Mouse (Mus musculus): Measurements from ENCODE around the gene H2-Q10.
"Not testable (repeated sequence)": the region's sequence is repeated elsewhere in the genome, so short reads cannot be mapped to it uniquely, and the experiment has no call there.

The H2-Q10 gene

DNA sequence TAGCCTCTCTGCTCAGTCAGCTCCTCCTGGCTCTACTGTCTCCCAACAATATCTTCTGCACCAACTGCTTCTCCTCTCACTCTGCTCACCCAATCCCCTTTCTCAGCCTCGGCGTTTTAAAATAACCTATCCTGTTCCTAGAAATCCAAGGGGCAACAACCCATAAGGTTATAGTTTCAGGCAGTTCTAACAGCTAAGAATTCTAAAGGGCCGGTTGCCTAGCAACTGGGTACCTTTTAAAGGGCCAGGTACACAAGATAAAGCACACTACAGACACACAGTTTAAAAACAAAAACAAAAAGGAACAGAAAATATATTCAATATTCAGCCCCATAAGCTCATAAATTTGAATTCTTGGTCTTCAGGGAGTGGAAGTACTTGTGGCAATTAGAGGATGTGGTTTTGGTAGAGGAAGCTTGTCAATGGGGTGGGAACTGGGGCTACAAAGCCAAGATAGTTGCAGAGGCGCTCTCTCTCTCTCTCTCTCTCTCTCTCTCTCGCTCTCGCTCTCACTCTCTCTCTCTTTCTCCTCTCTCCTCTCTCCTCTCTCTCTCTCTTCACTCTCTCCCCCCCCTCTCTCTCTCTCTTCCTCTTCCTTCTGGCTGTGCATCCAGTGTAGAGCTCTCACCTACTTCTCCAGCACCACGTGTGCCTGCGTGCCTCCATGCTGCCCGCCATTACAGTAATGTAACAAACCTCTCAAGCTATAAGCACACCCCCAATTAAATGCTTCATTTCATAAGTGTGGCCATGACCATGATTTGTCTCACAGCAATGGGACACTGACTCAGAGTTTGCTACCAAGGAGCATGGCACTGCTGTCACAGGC is 9.2 kb upstream of the H2-Q10 start:
- not testable (repeated sequence) for DNase-seq

DNA sequence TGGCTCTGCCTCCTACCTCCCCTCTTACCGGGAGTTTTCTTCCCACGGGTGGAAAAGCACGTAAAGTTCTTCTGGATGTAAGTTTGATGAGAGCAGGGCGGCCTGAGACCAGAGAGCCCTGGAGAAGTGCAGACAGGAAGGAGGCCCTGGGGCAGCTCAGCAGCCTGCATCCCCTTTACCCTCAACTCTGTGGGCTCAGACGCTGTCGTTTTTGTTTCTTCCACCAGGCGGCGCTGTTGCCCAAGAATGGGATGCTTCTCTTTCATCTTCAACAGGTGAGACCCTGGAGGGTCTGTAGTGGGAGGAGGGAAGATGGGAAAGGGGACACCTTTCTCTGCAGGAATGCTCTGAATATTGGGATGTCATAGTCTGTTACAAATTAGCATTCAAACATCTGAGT is 4.2 kb upstream of the H2-Q10 start:
- peak; percentile 55 for DNase-seq

- DNase-seq = not testable (repeated sequence)
Measured at GRCm38 (mm10) chr17:35468936-35469335, 953 bp upstream of the H2-Q10 start.

DNA sequence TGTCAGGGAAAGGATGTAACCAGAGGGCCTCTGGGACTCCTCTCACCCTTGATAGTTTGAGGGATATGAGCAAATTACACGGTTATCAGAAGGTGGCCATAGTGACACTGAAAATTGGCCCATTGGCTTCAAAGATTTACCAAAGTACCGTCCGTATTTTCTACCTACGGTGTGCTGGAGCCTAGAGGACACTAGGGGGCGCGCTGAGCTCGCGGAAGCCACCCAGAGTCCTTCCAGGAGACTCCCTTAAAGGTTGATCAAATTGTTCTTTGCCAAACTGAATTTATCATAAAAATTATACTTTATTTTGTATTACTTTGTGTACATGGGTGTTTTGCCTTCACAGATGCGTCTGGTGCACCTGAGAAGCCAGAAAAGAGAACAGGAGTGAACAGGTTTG is 14.2 kb downstream of the H2-Q10 start:
- DNase-seq = peak; percentile 80

GRCm38 (mm10) chr17:35485702-35486101 is 15.8 kb downstream of the H2-Q10 start:
- no peak for DNase-seq

- DNase-seq = no peak
Measured at GRCm38 (mm10) chr17:35486726-35487125, 16.8 kb downstream of the H2-Q10 start.

GRCm38 (mm10) chr17:35488041-35488440 is 18.2 kb downstream of the H2-Q10 start:
- DNase-seq = no peak

DNA sequence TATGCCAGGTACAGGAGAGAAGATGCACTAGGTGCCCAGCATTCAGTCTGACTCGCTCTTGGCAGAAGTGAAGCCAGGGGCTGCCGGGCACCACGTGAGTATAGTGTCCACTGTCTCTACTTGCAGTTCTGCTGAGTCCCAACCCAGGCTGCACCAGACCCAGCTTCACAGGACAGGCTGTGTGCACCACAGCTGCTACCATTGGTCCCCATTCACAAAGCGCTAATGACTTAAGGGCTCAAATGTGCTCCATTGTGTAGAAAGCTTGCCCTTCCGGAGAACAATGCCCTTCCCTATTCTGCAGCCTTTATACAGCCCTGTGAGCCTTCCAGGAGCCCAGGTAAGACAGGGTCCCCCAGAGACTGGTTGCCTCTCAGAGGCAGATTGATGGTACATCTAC is 20.4 kb downstream of the H2-Q10 start:
- no peak for DNase-seq

DNA sequence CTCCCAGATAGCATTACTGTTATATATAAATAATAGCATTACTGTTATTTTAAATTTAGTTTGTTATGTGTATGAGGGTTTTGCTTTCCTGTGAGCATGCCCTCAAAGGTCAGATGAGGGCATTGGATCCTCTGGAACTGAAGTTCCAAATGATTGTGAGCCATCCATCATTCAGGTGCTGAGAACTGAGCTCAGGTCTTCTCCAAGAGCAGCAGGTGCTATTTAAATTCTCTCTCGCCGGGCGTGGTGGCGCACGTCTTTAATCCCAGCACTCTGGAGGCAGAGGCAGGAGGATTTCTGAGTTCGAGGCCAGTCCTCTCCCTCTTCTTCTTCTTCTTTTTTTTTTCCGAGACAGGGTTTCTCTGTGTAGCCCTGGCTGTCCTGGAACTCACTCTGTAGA is 27.2 kb downstream of the H2-Q10 start:
- DNase-seq = no peak

DNA sequence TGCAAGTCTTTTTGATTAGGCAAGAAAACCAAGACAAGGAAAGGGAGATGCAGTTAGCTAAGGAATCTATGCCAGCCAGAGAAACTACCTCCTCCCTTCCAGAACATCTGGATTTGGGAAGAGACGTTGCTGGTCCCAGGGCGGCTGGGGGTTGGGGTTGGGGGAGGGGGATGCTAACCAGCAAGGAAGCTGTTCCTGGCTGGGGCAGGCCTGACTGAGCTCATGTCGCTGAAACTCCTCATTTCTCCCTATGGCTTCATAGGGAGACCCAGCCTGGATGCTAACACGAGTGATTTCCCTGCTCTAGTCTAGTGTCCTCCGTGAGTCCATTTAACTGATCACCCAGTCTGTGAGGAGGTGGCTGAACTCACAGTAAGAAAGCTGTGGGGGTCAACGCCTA is 32.3 kb downstream of the H2-Q10 start:
- no peak for DNase-seq

DNA sequence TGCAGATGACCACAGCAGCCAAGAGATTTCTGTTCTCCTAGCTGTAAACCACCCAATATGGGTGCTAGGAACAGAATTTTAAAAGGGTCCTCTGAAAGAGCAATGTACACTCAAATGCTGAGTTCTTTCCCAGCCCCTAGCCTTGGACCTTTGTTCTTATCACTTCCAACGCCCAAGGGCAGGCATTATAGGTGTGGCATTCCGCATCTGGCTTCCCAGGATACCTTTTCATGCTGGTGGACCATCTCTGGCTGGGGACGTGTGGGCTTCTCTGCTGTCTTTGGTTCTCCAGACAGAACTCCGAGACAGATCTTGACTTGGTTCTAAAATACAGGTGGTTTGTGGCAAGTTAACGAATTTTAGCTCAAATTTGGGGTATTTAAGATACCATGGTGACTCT is 32.9 kb downstream of the H2-Q10 start:
- no peak for DNase-seq

DNA sequence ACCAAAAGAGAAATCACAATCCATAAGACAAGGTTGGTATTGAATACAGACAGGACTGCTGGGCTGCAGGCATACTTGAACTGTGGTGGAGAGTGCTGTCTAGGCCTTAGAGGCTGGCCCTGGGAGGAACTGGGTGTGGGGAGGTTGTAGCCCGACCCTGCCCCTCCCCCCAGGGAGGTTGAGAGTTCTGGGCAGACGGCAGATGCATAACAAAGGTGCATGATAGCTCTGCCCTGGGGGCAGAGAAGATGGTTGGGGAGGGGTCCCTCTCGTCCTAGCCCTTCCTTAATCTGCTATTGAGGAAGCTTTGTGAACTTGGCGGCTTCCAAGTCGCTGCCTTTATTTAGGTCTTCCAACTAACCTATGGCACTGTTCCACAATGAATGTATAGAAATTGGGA is 34.0 kb downstream of the H2-Q10 start:
- DNase-seq = no peak

GRCm38 (mm10) chr17:35504628-35505481 is 35.0 kb downstream of the H2-Q10 start:
- no peak for DNase-seq

GRCm38 (mm10) chr17:35505776-35506175 is 35.9 kb downstream of the H2-Q10 start, which contains the start of gene Pou5f1:
Pou5f1 (plus strand) TSS chr17:35506018.
- DNase-seq = no peak

DNA sequence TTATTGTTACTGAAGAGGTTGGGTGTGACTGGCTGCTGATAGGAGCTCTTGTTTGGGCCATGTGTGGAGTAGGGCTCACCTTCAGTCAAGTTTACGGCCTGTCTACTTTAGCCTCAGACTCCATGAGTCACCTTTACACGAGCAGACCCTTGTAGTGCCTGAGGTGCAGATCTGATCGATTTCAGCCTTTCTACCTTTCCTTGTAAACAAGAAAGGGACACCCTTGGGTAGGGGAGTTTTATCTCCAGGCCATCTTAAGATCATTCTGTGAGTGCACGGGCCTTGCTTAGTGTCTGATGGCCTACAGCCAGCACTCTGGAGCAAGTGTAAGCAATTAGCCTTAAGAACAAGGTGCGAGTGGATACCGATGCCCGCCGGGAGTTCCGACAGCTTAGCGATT is 37.0 kb downstream of the H2-Q10 start:
- DNase-seq = no peak

- no peak for DNase-seq
Measured at GRCm38 (mm10) chr17:35507556-35508260, 37.8 kb downstream of the H2-Q10 start.

DNA sequence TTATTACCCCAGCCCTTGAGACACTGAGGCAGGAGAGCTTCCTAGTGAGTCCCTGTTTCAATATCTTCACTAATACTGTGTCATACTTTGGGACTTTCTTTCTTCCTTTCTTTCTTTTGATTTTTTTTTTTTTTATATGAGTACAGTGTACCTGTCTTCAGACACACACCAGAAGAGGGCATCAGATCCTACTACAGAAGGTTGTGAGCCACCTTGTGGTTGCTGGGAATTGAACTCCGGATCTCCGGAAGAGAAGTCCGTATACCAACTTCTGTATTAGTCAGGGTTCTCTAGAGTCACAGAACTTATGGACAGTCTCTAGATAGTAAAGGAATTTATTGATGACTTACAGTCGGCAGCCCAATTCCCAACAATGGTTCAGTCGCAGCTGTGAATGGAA is 38.4 kb downstream of the H2-Q10 start:
- not testable (repeated sequence) for DNase-seq

- peak; percentile 83 for DNase-seq
Measured at GRCm38 (mm10) chr17:35509284-35509683, 39.4 kb downstream of the H2-Q10 start.

GRCm38 (mm10) chr17:35512916-35513626 is 43.2 kb downstream of the H2-Q10 start:
- no peak for DNase-seq

GRCm38 (mm10) chr17:35513886-35514285 is 44.0 kb downstream of the H2-Q10 start:
- DNase-seq = peak; percentile 93

DNA sequence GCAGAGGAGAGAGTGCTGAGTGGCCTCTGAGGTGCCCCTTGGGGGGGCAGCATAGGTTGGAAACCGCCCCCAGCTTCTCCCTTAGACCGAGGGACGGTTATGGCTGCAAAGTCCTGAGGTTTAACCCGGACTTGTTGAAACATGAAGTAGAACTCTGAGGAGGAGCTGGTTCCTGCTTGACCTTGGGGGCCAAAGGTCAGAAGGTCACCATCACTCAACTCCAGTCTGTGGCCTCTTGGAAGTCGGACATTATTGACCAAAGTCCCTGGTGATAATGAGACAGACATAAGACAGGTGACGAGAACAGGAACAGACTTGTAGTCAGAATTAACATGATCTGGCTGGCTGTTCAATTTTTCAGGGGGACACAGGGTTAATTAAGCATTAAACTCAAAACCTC is 44.9 kb downstream of the H2-Q10 start:
- DNase-seq = no peak

DNA sequence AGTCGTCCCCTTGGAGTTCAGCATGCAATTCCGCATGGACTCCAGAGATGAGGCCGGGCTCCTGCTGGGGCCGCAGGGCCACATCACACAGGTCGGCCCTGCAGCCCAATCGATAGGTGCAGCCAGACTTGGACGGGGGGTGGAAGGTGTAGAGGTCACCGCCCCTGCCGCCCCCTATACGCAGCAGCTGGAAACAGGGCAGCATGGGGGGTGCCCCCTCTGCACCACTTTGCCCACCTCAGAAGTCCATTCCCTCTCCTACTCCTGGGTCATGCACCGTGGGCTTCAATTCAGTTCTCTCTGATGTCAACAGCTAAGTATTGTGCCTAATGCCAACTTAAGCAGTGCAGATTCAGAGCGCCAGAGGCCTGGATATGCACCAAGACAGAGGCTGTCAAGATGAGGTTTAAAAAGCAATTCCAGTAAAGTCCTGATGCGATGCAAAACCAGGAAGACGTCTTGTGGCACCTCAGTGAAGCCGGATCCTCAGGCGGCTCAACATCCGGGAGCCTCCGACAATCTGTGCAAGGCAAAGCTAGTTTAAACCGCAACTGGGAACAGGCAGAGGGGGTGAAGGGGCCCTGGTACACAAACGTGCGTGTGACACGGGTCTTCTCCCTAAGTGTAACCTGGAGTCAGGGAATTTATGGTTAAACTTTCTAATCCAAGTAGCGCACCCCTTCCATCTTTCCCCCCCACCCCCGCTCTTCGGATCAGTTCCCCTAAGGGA is 46.2 kb downstream of the H2-Q10 start:
- DNase-seq = peak; percentile 59

Measured in thymus, postnatal 4 days (tissue).